Mouse (Mus musculus) v-Abl transformed pro-B cells (cell line): ENCODE measurements around the gene Mpl.

Experiments
- in situ Hi-C, 2 experiments: fragments of 400-800 bp; cut with MboI; formaldehyde crosslinking; loops; one replicate each; pipeline ENCODE4 v1.15.1; 2025; ENCODE audit not compliant: unreplicated experiment in 2 of 2

The Mpl gene

GRCm38 (mm10) chr4:118428531-118429214, 28.6 kb downstream of the Mpl start:
- in situ Hi-C loops, result no loop called here

- in situ Hi-C loops, result no loop called here
Measured at GRCm38 (mm10) chr4:118427768-118428451, 29.4 kb downstream of the Mpl start, which contains the start of gene Elovl1. Elovl1 (plus strand) TSS chr4:118428093.

- in situ Hi-C loops, result no loop called here
Measured at GRCm38 (mm10) chr4:118427415-118427767, 29.9 kb downstream of the Mpl start.

GRCm38 (mm10) chr4:118425374-118425773, 31.9 kb downstream of the Mpl start:
- in situ Hi-C loops, result no loop called here

GRCm38 (mm10) chr4:118424541-118425160, 32.7 kb downstream of the Mpl start:
- in situ Hi-C loops, result loop anchor here in 1 of 2 experiments (25.0 kb wide), 1 partner anchor 763 kb away; the partner anchor contains the start of genes Ermap and Svbp

- in situ Hi-C loops, result loop anchor here in 1 of 2 experiments (25.0 kb wide), 1 partner anchor 766 kb away; the partner anchor contains the start of genes Ermap and Svbp
Measured at GRCm38 (mm10) chr4:118421384-118421783, 35.9 kb downstream of the Mpl start.

GRCm38 (mm10) chr4:118417112-118417797, 40.1 kb downstream of the Mpl start:
- in situ Hi-C loops, result loop anchor here in 1 of 2 experiments (25.0 kb wide), 1 partner anchor 770 kb away; the partner anchor contains the start of genes Ermap and Svbp

GRCm38 (mm10) chr4:118416329-118416728, 41.0 kb downstream of the Mpl start:
- in situ Hi-C loops, result loop anchor here in 1 of 2 experiments (25.0 kb wide), 1 partner anchor 771 kb away; the partner anchor contains the start of genes Ermap and Svbp

GRCm38 (mm10) chr4:118415779-118416178, 41.5 kb downstream of the Mpl start:
- in situ Hi-C loops, result loop anchor here in 1 of 2 experiments (25.0 kb wide), 1 partner anchor 772 kb away; the partner anchor contains the start of genes Ermap and Svbp

- in situ Hi-C loops, result loop anchor here in 1 of 2 experiments (25.0 kb wide), 1 partner anchor 774 kb away; the partner anchor contains the start of genes Ermap and Svbp
Measured at GRCm38 (mm10) chr4:118413553-118413952, 43.8 kb downstream of the Mpl start.

GRCm38 (mm10) chr4:118410871-118411270, 46.4 kb downstream of the Mpl start:
- in situ Hi-C loops, result loop anchor here in 1 of 2 experiments (25.0 kb wide), 1 partner anchor 776 kb away; the partner anchor contains the start of genes Ermap and Svbp

GRCm38 (mm10) chr4:118409142-118409900, 48.0 kb downstream of the Mpl start, which contains the start of the genes Szt2 and Med8:
Szt2 (minus strand) TSS chr4:118409273.
Med8 (plus strand) TSS chr4:118409337.
- in situ Hi-C loops, result loop anchor here in 1 of 2 experiments (25.0 kb wide), 1 partner anchor 778 kb away; the partner anchor contains the start of genes Ermap and Svbp

GRCm38 (mm10) chr4:118402701-118403100, 54.6 kb downstream of the Mpl start:
- in situ Hi-C loops, result loop anchor here in 1 of 2 experiments (25.0 kb wide), 1 partner anchor 785 kb away; the partner anchor contains the start of genes Ermap and Svbp

GRCm38 (mm10) chr4:118401918-118402317, 55.4 kb downstream of the Mpl start:
- in situ Hi-C loops, result loop anchor here in 1 of 2 experiments (25.0 kb wide), 1 partner anchor 785 kb away; the partner anchor contains the start of genes Ermap and Svbp

GRCm38 (mm10) chr4:118401421-118401820, 55.9 kb downstream of the Mpl start:
- in situ Hi-C loops, result loop anchor here in 1 of 2 experiments (25.0 kb wide), 1 partner anchor 786 kb away; the partner anchor contains the start of genes Ermap and Svbp

- in situ Hi-C loops, result no loop called here
Measured at GRCm38 (mm10) chr4:118398400-118398799, 58.9 kb downstream of the Mpl start.

GRCm38 (mm10) chr4:118396433-118396832, 60.9 kb downstream of the Mpl start:
- in situ Hi-C loops, result no loop called here

GRCm38 (mm10) chr4:118395289-118395688, 62.0 kb downstream of the Mpl start:
- in situ Hi-C loops, result no loop called here

- in situ Hi-C loops, result no loop called here
Measured at GRCm38 (mm10) chr4:118394505-118394904, 62.8 kb downstream of the Mpl start.
